Mouse (Mus musculus) yolk sac, embryonic 10.5 days (tissue): ENCODE data around the gene Kctd21.

Experiments
- DNase-seq: peaks from one replicate; pipeline ENCODE4 v3.0.0-alpha.2; 2017; ENCODE audit warnings: low spot score

Kctd21 gene

GRCm38 (mm10) chr7:97386806-97387370 lies 54.8 kb downstream of the Kctd21 start:
- DNase-seq, result no peak

- no peak for DNase-seq
These were observed 55.5 kb downstream of the Kctd21 start for GRCm38 (mm10) chr7:97387561-97388147.

- DNase-seq, result no peak
These were observed 56.4 kb downstream of the Kctd21 start for GRCm38 (mm10) chr7:97388541-97388940.

GRCm38 (mm10) chr7:97391293-97392078 lies 59.4 kb downstream of the Kctd21 start:
- no peak for DNase-seq

- no peak for DNase-seq
These were observed 59.9 kb downstream of the Kctd21 start for GRCm38 (mm10) chr7:97392079-97392445.

GRCm38 (mm10) chr7:97394375-97394774 lies 62.2 kb downstream of the Kctd21 start:
- DNase-seq, result no peak

GRCm38 (mm10) chr7:97398943-97399342 lies 66.8 kb downstream of the Kctd21 start:
- no peak for DNase-seq
